Mouse (Mus musculus) brain, embryonic 14.5 days (tissue): ENCODE measurements around the gene Muc5ac. TPM values are rescaled to one million over a fixed set of nuclear protein-coding genes. Genes with fewer than 3 reads are reported as not detected.

Source experiments
- DNase-seq: peaks from one replicate; pipeline ENCODE4 v3.0.0-alpha.2; 2011; ENCODE audit warnings: low read depth
- CTCF ChIP-seq: fragments of 200-500 bp; IDR thresholded peaks from 2 replicates; pipeline ENCODE4 v1.5.1; 2012; ENCODE audit warnings: inconsistent platforms, mild to moderate bottlenecking, moderate library complexity, borderline replicate concordance; ENCODE audit not compliant: insufficient read depth, insufficient read length; ENCODE audit errors: extremely low read depth
- POLR2A ChIP-seq: fragments of 200-500 bp; IDR thresholded peaks from 2 replicates; pipeline ENCODE4 v1.6.1; 2012; ENCODE audit warnings: mild to moderate bottlenecking, inconsistent platforms, borderline replicate concordance; ENCODE audit not compliant: poor library complexity, insufficient read depth, insufficient read length, severe bottlenecking; ENCODE audit errors: extremely low read depth
- polyA plus RNA-seq: library from polyadenylated mRNA; depleted of rRNA; stranded (reverse); fragments of >200 nt; gene quantifications from 2 replicates; pipeline ENCODE4 v1.2.3, GENCODE M21; 2012; rRNA removed

The Muc5ac gene
- polyA plus RNA-seq = not detected in 2 replicates

DNA sequence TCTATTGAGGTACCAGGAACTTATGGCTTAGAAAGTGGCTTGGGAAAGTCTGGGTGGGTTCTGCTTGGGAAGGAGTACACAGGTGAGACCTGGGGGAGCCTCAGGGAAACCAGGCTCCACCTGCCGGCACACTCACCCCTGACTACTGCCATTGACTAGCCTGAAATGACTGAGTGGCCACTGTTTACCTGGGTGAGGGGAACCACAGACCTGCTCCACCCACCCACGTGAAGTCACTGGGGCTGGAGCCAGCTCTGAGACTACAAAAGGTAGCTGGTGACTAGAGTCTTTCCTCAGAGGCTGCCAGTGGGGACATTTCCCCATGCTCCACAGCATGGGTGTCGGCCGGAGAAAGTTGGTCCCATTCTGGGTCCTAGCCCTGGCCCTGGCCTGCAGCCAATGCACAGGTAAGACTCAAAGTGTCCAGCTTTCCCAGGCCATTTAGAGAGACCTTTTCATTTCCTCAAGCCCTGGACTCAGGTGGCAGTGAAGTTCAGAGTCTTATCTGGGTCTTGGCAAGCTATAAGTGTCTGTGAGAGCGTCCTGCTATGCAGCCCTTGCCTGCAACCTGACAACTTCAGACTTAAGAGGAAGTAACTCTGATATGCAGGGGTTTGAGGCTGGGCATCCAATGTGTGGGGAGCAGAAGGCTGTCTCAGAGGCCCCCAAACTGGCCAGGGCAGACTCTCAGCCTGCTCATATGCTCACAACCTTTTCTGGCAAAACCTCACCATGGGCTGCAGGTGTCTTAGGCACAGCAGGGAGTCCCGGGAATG, at the start of gene Muc5ac:
Gene Muc5ac, plus strand, starts transcription at position 296 of the 776 bp plus-strand sequence.
- DNase-seq = no peak
- TF ChIP-seq CTCF = no peak
- TF ChIP-seq POLR2A = no peak

DNA sequence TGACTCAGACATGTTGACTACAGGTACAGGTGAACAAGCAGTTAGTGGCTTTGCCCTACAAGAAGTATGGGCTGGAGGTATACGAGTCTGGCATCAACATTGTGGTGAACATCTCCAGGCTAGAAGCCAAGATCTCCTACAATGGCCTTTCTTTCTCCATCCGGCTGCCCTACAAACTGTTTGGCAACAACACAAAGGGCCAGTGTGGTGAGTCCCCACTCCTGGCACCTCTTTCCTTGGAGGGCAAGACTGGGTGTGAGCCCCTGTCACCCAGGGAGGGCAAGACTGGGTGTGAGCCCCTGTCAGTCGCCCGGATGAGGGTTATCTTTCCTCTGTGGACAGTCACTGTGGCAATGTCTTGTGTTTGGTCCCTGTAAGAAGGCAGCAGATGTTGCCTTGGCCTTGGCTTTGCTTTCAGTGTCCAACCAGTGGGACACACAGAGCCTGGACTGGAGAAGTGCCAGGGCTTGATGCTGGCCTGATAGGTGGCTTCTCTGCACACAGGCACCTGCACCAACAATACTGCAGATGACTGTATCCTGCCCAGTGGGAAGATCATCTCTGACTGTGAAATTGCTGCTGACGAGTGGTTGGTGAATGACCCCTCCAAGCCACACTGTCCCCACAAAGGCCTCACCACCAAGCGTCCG, 41.2 kb upstream of the Muc5ac start:
- DNase-seq = no peak
- TF ChIP-seq POLR2A (no peak), CTCF (no peak)

DNA sequence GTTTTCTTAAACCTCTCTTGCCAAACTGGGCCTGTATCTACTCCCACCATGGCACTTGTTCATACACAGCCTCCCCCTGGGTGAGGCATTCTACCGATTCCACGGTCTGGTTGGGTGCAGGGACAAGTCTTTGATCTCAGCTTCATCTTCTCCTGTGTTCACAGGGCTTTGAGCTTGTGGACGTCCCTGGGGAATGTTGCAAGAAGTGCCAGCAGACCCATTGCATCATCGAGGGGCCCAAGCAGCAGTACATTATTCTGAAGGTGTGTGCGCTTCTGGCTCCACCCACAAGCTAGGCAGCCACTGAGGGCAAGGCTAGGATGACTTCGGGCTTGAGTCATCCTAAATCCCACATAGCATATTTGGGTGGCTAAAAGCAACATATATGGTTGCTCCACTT, 36.3 kb upstream of the Muc5ac start:
- TF ChIP-seq CTCF (no peak), POLR2A (no peak)
- DNase-seq = no peak

DNA sequence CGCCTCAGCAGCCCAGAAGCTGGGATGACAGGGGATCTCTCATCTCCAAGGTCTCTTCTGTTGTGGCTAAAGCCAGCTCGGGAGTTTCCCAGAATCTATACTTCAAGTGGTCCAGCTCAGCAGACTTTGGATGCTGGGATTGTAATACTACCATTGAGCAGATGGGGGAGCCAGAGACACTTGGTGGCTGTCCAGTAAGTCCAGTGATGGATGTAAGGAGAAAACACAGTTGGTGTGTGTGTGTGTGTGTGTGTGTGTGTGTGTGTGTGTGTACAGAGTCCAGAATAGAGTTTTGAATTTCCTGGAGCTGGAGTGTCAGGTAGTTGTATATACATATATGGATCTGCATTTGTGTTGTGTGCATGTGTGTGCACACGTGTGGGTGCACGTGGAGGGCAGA, 32.9 kb upstream of the Muc5ac start:
- no peak for TF ChIP-seq POLR2A
- TF ChIP-seq CTCF = peak; percentile 81
- DNase-seq = peak; percentile 88

DNA sequence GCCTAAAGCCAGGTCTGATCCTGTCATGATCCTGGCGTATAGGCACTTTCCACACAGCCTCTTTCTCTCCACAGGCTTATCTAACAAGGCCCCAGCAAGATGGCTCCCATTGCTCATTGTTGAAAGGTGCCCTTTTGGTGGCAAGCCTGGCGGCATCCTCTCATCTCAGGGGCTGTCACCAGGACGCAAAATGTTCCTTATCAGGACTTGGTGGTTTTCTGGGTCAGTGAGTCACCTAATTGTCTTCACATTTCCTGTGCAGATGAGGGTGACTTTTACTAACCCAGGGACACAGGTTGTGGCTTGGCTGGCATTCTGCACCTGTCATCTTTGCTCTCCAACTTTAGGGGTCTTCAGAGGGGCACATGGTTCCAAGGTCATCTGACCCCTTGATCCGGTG, 30.5 kb upstream of the Muc5ac start:
- DNase-seq = no peak
- no peak for TF ChIP-seq POLR2A

DNA sequence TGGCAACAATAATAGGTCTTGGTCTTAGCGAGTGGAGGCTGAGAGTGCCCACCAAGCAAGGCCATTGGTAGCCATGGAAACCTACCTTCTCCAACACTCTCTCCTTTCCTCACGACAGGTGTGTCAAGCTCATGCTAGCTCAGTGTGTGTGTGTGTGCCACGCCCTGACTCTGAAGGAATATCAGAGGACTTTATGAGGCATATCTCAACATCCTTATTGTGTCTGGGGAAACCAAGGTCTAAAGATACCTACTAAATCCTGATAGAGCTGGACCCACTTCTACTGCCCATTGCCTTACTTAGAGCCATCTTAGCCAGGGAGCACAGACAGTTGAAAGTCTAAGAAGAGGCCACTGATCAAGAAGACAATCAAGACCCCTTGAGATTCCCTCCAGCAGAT, 18.3 kb upstream of the Muc5ac start:
- no peak for TF ChIP-seq CTCF
- TF ChIP-seq POLR2A = no peak

DNA sequence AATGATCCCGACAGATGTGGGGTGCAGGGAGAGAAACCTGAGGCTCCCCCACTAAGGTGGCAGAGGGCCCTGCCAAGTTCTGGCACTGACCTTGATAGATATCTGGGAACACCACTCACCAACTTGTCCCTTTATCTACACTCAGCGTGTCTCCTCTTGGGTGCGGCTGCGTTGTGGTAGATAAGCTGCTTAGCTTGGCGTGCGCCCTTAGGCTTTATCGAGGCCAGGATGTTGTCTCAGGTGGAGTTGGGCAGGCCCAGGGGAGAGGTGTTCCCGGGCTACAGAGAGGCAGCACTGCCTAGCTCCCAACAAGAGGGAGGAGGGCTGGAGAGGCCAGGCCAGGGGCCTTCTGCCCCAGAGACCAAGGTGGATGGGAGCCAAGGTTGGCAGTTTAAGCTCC, 17.8 kb upstream of the Muc5ac start:
- TF ChIP-seq POLR2A = no peak
- no peak for TF ChIP-seq CTCF
- DNase-seq = no peak

More for the DNA sequence above, 18.3 kb upstream of the Muc5ac start:
- DNase-seq = no peak

DNA sequence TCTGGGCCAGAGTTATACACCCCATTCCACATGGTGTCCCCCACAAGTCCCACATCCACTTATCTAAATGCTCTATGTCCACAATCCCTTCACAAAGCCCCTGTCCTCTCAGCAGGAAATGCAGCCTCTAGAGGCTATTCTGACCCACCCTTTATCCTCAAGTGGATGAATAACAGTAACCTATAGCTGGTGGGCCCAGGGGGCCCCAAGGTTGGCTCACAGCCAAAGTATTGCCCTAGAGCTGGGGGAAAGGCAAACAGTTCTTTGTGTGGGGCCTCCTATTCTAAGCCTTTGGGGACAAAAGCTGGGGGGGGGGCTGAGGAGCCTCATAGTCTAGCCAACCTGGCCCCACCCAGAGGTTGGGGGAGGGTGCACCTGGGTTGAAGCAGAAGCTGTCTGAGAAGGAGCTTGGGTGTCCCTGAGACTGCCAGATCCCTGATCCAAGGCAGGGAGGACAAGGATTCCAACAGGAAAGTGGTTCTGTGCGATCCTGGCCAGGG, 16.7 kb upstream of the Muc5ac start:
- peak; percentile 3 for DNase-seq
- TF ChIP-seq POLR2A = no peak

DNA sequence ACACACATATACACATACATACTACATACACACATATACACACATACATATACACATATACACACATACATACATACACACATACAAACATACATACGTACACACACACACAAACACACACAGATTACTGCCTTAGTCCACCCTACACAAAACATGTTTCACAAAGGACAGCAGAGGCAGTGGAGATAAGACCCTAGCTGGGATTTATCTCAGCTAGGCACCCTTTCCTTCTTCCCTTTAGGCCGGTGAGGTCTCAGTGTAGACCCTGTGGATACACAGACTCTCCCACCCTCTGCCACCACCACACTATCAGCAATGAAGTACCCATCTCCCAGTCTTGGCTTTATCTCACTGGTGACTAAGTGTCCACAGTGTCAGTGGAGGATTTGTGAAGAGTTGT, 13.9 kb upstream of the Muc5ac start:
- no peak for DNase-seq
- no peak for TF ChIP-seq CTCF
- TF ChIP-seq POLR2A = no peak

DNA sequence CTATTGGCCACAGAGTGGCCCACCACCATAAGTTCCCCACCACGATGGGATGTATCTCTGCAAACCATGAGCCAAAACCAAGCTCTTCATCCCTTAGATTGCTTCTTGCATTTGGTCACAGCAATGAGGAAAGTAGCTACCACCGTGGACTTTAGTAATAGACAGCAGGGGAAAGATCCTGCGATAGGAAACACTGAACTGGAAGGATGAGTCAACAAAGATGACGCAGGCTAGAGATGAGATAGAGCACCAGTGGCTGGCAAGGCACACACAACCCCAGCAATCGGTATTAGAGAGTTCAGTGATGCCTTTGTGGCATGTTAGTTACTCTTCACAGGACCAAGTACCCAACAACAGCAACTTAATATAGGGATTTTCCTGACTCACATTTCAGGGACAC, 12.6 kb upstream of the Muc5ac start:
- TF ChIP-seq CTCF (no peak), POLR2A (no peak)
- no peak for DNase-seq

DNA sequence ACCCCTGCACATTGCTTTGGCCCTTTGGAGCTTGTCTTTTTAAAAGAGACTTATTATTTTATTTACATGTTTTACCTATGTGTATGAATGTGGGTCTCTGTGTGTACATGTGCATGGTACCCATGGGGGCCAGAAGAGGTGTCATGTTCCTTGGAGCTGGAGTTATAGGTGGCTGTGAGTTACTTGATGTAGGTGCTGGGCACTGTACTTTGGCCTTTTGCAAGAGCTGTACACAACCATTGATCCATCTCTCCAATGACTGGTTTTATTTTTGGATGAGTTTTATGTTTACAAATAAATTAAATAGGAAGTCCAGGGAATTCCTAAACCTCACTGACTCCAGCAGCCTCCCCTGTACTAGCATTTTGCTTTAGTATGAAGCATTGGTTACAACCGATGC, 5.5 kb downstream of the Muc5ac start:
- no peak for DNase-seq

DNA sequence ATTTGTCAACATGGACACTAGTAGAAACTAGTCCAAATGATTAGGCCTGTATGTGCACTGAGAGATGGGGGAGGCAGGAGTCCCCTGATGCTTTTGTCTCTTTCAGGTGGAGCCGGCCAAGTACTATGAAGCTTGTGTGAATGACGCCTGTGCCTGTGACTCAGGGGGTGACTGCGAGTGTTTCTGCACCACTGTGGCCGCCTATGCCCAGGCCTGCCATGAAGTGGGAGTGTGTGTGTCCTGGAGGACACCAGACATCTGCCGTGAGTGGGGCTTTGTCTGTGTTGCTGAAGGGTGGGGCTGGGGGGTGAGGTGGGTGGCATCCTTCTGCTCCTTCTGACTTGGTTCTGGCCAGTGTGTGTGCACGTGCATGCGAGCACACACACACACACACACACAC, 14.4 kb downstream of the Muc5ac start:
- no peak for DNase-seq
- TF ChIP-seq CTCF = no peak
- TF ChIP-seq POLR2A = no peak

More for the DNA sequence above, 5.5 kb downstream of the Muc5ac start:
- TF ChIP-seq CTCF (no peak), POLR2A (no peak)
